Mouse (Mus musculus): ENCODE data around the gene Cfd. TPM values are rescaled to one million over a fixed set of nuclear protein-coding genes. Genes with fewer than 3 reads are reported as not detected.
A peak's percentile ranks its signal among the peaks of the same experiment; 100 is the strongest.

Gene Cfd
- total and polyA plus RNA-seq, 3 experiments = 0.26 TPM; not detected in 2

GRCm38 (mm10) chr10:79940749-79941148 is 50.1 kb downstream of the Cfd start:
- H3K9me3 ChIP-seq (replicated peaks; ENCODE audit: low read length) = no peaks in the 10 kb centered on the region
- H3K4me1 ChIP-seq (ENCODE audit: control insufficient read depth in 1 of 2, insufficient read depth in 2 of 2) = peaks cover 77 to 99% of the 10 kb centered on the region in 2 experiments
- DNase-seq (ENCODE audit: extremely low read depth) = peak; percentile 96
- no peak overlapping the region for H3K4me3 ChIP-seq (replicated peaks in 1 of 3; ENCODE audit: low read depth in 2 of 3, low read length in 2 of 3, poor library complexity in 1 of 3)
- peak overlapping the region; percentile 97 for H3K27ac ChIP-seq (ENCODE audit: insufficient read depth, low read depth)
- peak; percentile 56 for TF ChIP-seq NRF1 (IDR thresholded peaks at IDR 0.05; ENCODE audit: low read depth, low read length)
- no peak; the same call in 1 of the 2 replicates for TF ChIP-seq CHD1 (IDR thresholded peaks at IDR 0.05; ENCODE audit: low read depth, low read length)
- peak; percentile 100 for TF ChIP-seq RCOR1 (conservative IDR thresholded peaks at IDR 0.05; ENCODE audit: low read depth, low read length)
- peak; percentile 99 for TF ChIP-seq MEF2A (IDR thresholded peaks at IDR 0.05; ENCODE audit: borderline replicate concordance, low read depth, low read length)
- TF ChIP-seq GABPA (IDR thresholded peaks at IDR 0.05; ENCODE audit: insufficient replicate concordance, low read depth, low read length) = no peak
- TF ChIP-seq ZC3H11A (IDR thresholded peaks at IDR 0.05; ENCODE audit: low read depth, low read length) = no peak
- peak; percentile 66 for TF ChIP-seq POLR2AphosphoS2 (IDR thresholded peaks at IDR 0.05; ENCODE audit: low read depth, low read length)
- peak; percentile 96 for TF ChIP-seq ETS1 (conservative IDR thresholded peaks at IDR 0.05; ENCODE audit: low read depth, low read length)
- TF ChIP-seq ZNF384 (IDR thresholded peaks at IDR 0.05; ENCODE audit: low read depth, low read length) = peak; percentile 85
- peak; percentile 99 for TF ChIP-seq IRF4 (IDR thresholded peaks at IDR 0.05; ENCODE audit: low read depth, low read length)
- peak; percentile 94 for TF ChIP-seq ZMIZ1 (IDR thresholded peaks at IDR 0.05; ENCODE audit: low read depth, low read length)
- peak; percentile 95 for TF ChIP-seq MAX (IDR thresholded peaks at IDR 0.05; ENCODE audit: low read length)
- TF ChIP-seq MYC (IDR thresholded peaks at IDR 0.05; ENCODE audit: low read depth, low read length) = peak; percentile 96
- TF ChIP-seq SMC3 (IDR thresholded peaks at IDR 0.05; ENCODE audit: low read depth, low read length) = peak; percentile 18; the same call in 1 of the 2 replicates
- peak; percentile 40; the same call in 1 of the 2 replicates for TF ChIP-seq JUN (IDR thresholded peaks at IDR 0.05; ENCODE audit: insufficient read depth, low read depth, low read length)
- peak; percentile 98 for TF ChIP-seq BHLHE40 (IDR thresholded peaks at IDR 0.05; ENCODE audit: low read depth, low read length)
- TF ChIP-seq CTCF (conservative IDR thresholded peaks at IDR 0.05 in 1 of 2, IDR thresholded peaks at IDR 0.05 in 1 of 2; ENCODE audit: low read depth in 2 of 2, low read length in 2 of 2) = no peak
- TF ChIP-seq MXI1 (IDR thresholded peaks at IDR 0.05; ENCODE audit: low read depth, low read length) = peak; percentile 90
- no peak; the same call in none of the 2 replicates for TF ChIP-seq RAD21 (IDR thresholded peaks at IDR 0.05; ENCODE audit: low read depth, low read length)
- TF ChIP-seq SIN3A (IDR thresholded peaks at IDR 0.05; ENCODE audit: low read length) = peak; percentile 96; the same call in 1 of the 2 replicates
- peak; percentile 62; the same call in 1 of the 2 replicates for TF ChIP-seq ELF1 (IDR thresholded peaks at IDR 0.05; ENCODE audit: low read depth, low read length)
- TF ChIP-seq TBP (conservative IDR thresholded peaks at IDR 0.05; ENCODE audit: low read depth, low read length) = peak; percentile 55; the same call in 1 of the 2 replicates
- TF ChIP-seq HCFC1 (IDR thresholded peaks at IDR 0.05; ENCODE audit: low read depth, low read length) = peak; percentile 53
- TF ChIP-seq CHD2 (IDR thresholded peaks at IDR 0.05; ENCODE audit: low read length) = peak; percentile 97
- TF ChIP-seq MAZ (IDR thresholded peaks at IDR 0.05; ENCODE audit: low read depth, low read length) = peak; percentile 100
- peak; percentile 100 for TF ChIP-seq TCF12 (IDR thresholded peaks at IDR 0.05; ENCODE audit: low read depth, low read length)
- 0 out of 2 replicates have a peak, but pooled peaks have one; percentile 13 for TF ChIP-seq JUND (conservative IDR thresholded peaks at IDR 0.05; ENCODE audit: low read depth, low read length)
- TF ChIP-seq POLR2A (IDR thresholded peaks at IDR 0.05; ENCODE audit: low read depth, low read length) = peak; percentile 44; the same call in 1 of the 2 replicates
- no peak; the same call in 1 of the 2 replicates for TF ChIP-seq ZKSCAN1 (IDR thresholded peaks at IDR 0.05; ENCODE audit: borderline replicate concordance, low read depth, low read length)
- TF ChIP-seq KAT2A (IDR thresholded peaks at IDR 0.05; ENCODE audit: insufficient replicate concordance, low read length) = peak; percentile 66; the same call in 1 of the 2 replicates
- TF ChIP-seq USF2 (conservative IDR thresholded peaks at IDR 0.05; ENCODE audit: low read depth, low read length) = no peak
- TF ChIP-seq USF1 (IDR thresholded peaks at IDR 0.05; ENCODE audit: low read depth, low read length) = no peak
- TF ChIP-seq E2F4 (IDR thresholded peaks at IDR 0.05; ENCODE audit: insufficient replicate concordance, low read depth, low read length) = 0 out of 2 replicates have a peak, but pooled peaks have one; percentile 53
- TF ChIP-seq PAX5 (IDR thresholded peaks at IDR 0.05; ENCODE audit: low read length) = no peak
- 0 out of 2 replicates have a peak, but pooled peaks have one; percentile 43 for TF ChIP-seq NELFE (IDR thresholded peaks at IDR 0.05; ENCODE audit: low read depth, low read length)
- TF ChIP-seq EP300 (IDR thresholded peaks at IDR 0.05; ENCODE audit: low read length) = peak; percentile 100
- TF ChIP-seq MAFK (IDR thresholded peaks at IDR 0.05; ENCODE audit: insufficient replicate concordance, low read length) = peak; percentile 86
- TF ChIP-seq UBTF (IDR thresholded peaks at IDR 0.05; ENCODE audit: low read depth, low read length) = peak; percentile 72; the same call in 1 of the 2 replicates
- peaks cover 82% of the 10 kb centered on the region for H3K79me2 ChIP-seq (replicated peaks; ENCODE audit: control insufficient read depth, extremely low read depth, insufficient read depth, poor library complexity, severe bottlenecking)
- dilution Hi-C loops (cut with MboI; ENCODE audit: extremely low pct_ligation_motif_present, extremely low pct_unique_long_range_greater_than_20kb, low sequenced_read_pairs) = no loop called here
- peak overlapping the region; percentile 77 for H3K4me2 ChIP-seq (ENCODE audit: insufficient read depth, low read depth, poor library complexity, severe bottlenecking)
- H3K36me3 ChIP-seq (replicated peaks in 1 of 2; ENCODE audit: control insufficient read depth in 1 of 2, insufficient read depth in 1 of 2, low read length in 1 of 2) = peaks cover 44 to 85% of the 10 kb centered on the region in 2 experiments
- no peaks in the 10 kb centered on the region for H3K27me3 ChIP-seq (replicated peaks)
- H3K9ac ChIP-seq (ENCODE audit: insufficient read depth, low read depth) = no peak overlapping the region
- in situ Hi-C loops (cut with MboI; ENCODE audit: low pct_ligation_motif_present, low pct_unique_long_range_greater_than_20kb, low sequenced_read_pairs) = no loop called here
